Mouse (Mus musculus) erythroblast, embryonic 14.5 days (primary cell): Measurements from ENCODE around the gene Rgs6. TPM values are rescaled to one million over a fixed set of nuclear protein-coding genes. Genes with fewer than 3 reads are reported as not detected.

Source experiments
- H3K27me3 ChIP-seq: 2 replicates; pipeline ENCODE4 v1.6.1; 2012; ENCODE audit warnings: inconsistent platforms; ENCODE audit not compliant: control insufficient read depth
- H3K36me3 ChIP-seq: 2 replicates; pipeline ENCODE4 v1.6.1; 2012; ENCODE audit warnings: mild to moderate bottlenecking, inconsistent platforms; ENCODE audit not compliant: control insufficient read depth
- H3K4me1 ChIP-seq: 2 replicates; pipeline ENCODE4 v1.6.1; 2012; ENCODE audit warnings: inconsistent platforms; ENCODE audit not compliant: control insufficient read depth
- H3K4me3 ChIP-seq: replicated peaks from 2 replicates; pipeline ENCODE3; 2012; ENCODE audit warnings: moderate library complexity, mild to moderate bottlenecking, inconsistent platforms
- H3K9me3 ChIP-seq: 2 replicates; pipeline ENCODE4 v1.6.1; 2012; ENCODE audit warnings: low read length, inconsistent platforms, mixed read lengths; ENCODE audit not compliant: control insufficient read depth
- GATA1 ChIP-seq: IDR thresholded peaks from 2 replicates; pipeline ENCODE4 v1.6.1; 2012; ENCODE audit warnings: low read length, inconsistent platforms, mixed read lengths
- TAL1 ChIP-seq: IDR thresholded peaks from 3 replicates; pipeline ENCODE4 v1.6.1; 2012; ENCODE audit warnings: low read length, inconsistent platforms, mixed read lengths
- polyA plus RNA-seq: library from polyadenylated mRNA; stranded (reverse); fragments of >175 nt; gene quantifications from 2 replicates; pipeline ENCODE4 v1.2.3, GENCODE M21; 2012

Gene Rgs6
- polyA plus RNA-seq: not detected in 2 replicates

GRCm38 (mm10) chr12:82588017-82588416, at the start of gene Rgs6:
TSS of gene Rgs6 (plus strand) at chr12:82588292.
- Histone ChIP-seq H3K4me1 (no peaks in the 10 kb centered on the region), H3K4me3 (no peak within 1 kb of the TSS), H3K9me3 (no peaks in the 10 kb centered on the region; the same call in 1 of the 2 replicates), H3K27me3 (no peaks in the 10 kb centered on the region), H3K36me3 (no peaks in the 10 kb centered on the region)
- no peak for TF ChIP-seq TAL1
- TF ChIP-seq GATA1: no peak

DNA sequence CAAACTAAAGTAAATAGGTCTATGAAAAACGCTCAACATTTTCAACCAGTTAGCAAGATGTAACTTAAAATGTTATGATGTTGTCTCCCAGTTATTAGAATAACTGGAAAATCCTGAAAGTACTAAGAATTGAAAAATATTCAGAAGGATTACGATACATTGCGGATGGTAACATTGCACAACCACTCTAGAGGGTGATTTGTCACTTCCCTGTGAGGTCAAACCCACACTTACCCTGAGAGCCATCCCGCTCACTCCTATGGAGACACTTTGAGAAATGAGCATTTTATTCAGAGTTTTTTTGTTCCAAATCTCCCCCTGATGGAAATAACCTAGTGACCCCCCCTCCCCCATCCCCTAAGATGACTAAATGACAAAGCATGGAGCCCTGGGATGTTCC, 41.0 kb upstream of the Rgs6 start:
- no peak for TF ChIP-seq GATA1
- TF ChIP-seq TAL1: no peak
- Histone ChIP-seq H3K36me3 (no peaks in the 10 kb centered on the region), H3K4me3 (no peak overlapping the region), H3K4me1 (no peaks in the 10 kb centered on the region), H3K9me3 (peaks cover 17% of the 10 kb centered on the region), H3K27me3 (no peaks in the 10 kb centered on the region)

DNA sequence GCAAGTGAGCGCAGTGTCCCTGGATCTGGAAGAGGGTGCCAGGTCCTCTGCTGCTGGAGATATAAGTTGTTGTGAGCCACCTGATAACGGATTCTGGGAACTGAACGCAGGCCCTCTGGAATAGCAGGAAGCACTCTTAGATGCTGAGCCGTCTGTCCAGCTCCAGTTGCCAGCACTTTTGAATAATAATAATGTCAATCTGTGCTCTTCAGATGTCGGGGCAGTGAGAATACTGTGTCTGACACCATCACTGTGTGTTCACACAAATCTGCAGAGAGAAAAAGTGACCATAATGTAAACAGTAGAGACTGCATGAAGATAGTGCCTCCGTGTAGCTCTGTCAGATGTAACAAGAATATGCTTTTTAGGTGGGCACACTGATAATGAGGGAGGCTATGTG, 38.9 kb upstream of the Rgs6 start:
- Histone ChIP-seq H3K27me3 (no peaks in the 10 kb centered on the region), H3K9me3 (peaks cover 20% of the 10 kb centered on the region), H3K36me3 (no peaks in the 10 kb centered on the region), H3K4me1 (no peaks in the 10 kb centered on the region), H3K4me3 (no peak overlapping the region)
- TF ChIP-seq TAL1 (no peak), GATA1 (no peak)

- H3K36me3 ChIP-seq: no peaks in the 10 kb centered on the region
- no peak overlapping the region for H3K4me3 ChIP-seq
- H3K9me3 ChIP-seq: peaks cover 20% of the 10 kb centered on the region
- H3K27me3 ChIP-seq: no peaks in the 10 kb centered on the region
- TF ChIP-seq GATA1 (no peak), TAL1 (no peak)
- no peaks in the 10 kb centered on the region for H3K4me1 ChIP-seq
Measured at GRCm38 (mm10) chr12:82550076-82550475, 38.0 kb upstream of the Rgs6 start.

GRCm38 (mm10) chr12:82552376-82552775, 35.7 kb upstream of the Rgs6 start:
- Histone ChIP-seq H3K9me3 (peaks cover 20% of the 10 kb centered on the region), H3K4me3 (no peak overlapping the region), H3K36me3 (no peaks in the 10 kb centered on the region), H3K4me1 (no peaks in the 10 kb centered on the region), H3K27me3 (no peaks in the 10 kb centered on the region)
- no peak for TF ChIP-seq TAL1
- no peak for TF ChIP-seq GATA1

GRCm38 (mm10) chr12:82562916-82563315, 25.2 kb upstream of the Rgs6 start:
- no peaks in the 10 kb centered on the region for H3K27me3 ChIP-seq
- TF ChIP-seq GATA1 (no peak), TAL1 (no peak)
- H3K9me3 ChIP-seq: peaks cover 7% of the 10 kb centered on the region
- H3K4me3 ChIP-seq: no peak overlapping the region
- no peaks in the 10 kb centered on the region for H3K4me1 ChIP-seq
- no peaks in the 10 kb centered on the region for H3K36me3 ChIP-seq

GRCm38 (mm10) chr12:82568370-82568769, 19.7 kb upstream of the Rgs6 start:
- TF ChIP-seq TAL1: no peak
- TF ChIP-seq GATA1: no peak

DNA sequence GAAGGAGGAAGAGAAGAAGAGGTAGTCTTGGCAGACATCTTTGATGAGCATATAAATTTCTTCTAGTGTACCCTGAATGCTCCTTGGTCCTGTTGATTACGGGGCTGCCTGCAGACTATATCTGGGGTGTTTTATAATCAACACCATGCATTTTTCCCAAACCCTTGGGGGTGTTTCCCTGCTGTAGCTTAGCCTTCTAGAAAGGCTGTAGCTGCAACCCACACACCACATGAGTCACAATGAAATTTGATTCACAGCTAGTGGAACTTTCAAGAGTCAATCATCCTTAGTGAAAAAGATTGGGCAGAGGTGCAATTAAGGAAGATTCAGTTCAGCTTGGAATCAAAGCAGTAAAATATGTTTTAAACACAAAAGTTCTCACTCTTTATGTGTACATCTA, 15.4 kb upstream of the Rgs6 start:
- Histone ChIP-seq H3K36me3 (no peaks in the 10 kb centered on the region), H3K4me1 (no peaks in the 10 kb centered on the region), H3K4me3 (no peak overlapping the region), H3K27me3 (no peaks in the 10 kb centered on the region), H3K9me3 (no peaks in the 10 kb centered on the region; the same call in 1 of the 2 replicates)
- no peak for TF ChIP-seq TAL1
- TF ChIP-seq GATA1: no peak

More at GRCm38 (mm10) chr12:82568370-82568769, 19.7 kb upstream of the Rgs6 start:
- H3K4me1 ChIP-seq: no peaks in the 10 kb centered on the region
- no peaks in the 10 kb centered on the region for H3K36me3 ChIP-seq
- no peaks in the 10 kb centered on the region for H3K27me3 ChIP-seq
- peaks cover 3% of the 10 kb centered on the region; the same call in 1 of the 2 replicates for H3K9me3 ChIP-seq
- no peak overlapping the region for H3K4me3 ChIP-seq

DNA sequence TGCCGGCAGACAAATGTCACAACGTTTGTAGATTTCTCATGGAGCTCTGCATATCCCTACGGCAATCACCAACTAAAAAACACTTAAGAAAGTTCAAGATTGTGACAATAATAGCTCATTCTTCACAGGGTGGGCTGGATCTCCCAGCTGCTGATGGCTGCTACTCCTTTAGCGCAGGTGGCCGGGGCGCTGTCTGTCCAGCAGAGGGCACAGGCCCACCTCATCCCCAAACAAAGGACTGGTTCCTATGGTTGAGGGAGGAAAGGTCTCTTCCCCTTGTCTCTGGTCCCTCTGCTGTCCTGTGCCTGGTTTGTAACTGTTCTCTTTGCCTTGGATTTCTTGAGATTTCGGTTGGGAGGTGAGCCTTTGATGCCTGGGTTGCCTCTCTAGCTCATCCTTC, 1.5 kb upstream of the Rgs6 start:
- Histone ChIP-seq H3K4me3 (no peak overlapping the region), H3K4me1 (no peaks in the 10 kb centered on the region), H3K9me3 (no peaks in the 10 kb centered on the region), H3K36me3 (no peaks in the 10 kb centered on the region), H3K27me3 (no peaks in the 10 kb centered on the region)
- TF ChIP-seq GATA1: no peak
- no peak for TF ChIP-seq TAL1

GRCm38 (mm10) chr12:82587348-82587895, 670 bp upstream of the Rgs6 start:
- H3K9me3 ChIP-seq: no peaks in the 10 kb centered on the region
- no peaks in the 10 kb centered on the region for H3K27me3 ChIP-seq
- TF ChIP-seq GATA1: no peak
- no peak for TF ChIP-seq TAL1
- no peak overlapping the region for H3K4me3 ChIP-seq
- H3K36me3 ChIP-seq: no peaks in the 10 kb centered on the region
- no peaks in the 10 kb centered on the region for H3K4me1 ChIP-seq
